Mouse (Mus musculus) left cerebral cortex, adult 18-20 months (tissue): ENCODE data around the gene Ripk1. TPM values are rescaled to one million over a fixed set of nuclear protein-coding genes. Genes with fewer than 3 reads are reported as not detected.

Experiments used
- DNase-seq, 2 experiments: peaks; one replicate each; pipeline ENCODE4 v3.0.0; 2021 to 2022; ENCODE audit warnings: low spot score in 2 of 2, mixed read lengths in 1 of 2
- long read RNA-seq, 2 experiments: library from polyadenylated mRNA; stranded (forward); transcript quantifications; one replicate each; pipeline ENCODE4 v2.0.0; 2021
- total RNA-seq, 2 experiments: library from RNA; stranded (reverse); gene quantifications; 2 replicates each; pipeline ENCODE4 v1.2.3; 2021

Ripk1 gene
- 1 to 10 TPM; 5.2 to 5.8 TPM for total RNA-seq
- long read RNA-seq, experiment 1, partial matches to known transcripts = 0 of 4 reads
- long read RNA-seq, experiment 1, other reads (novel, unspliced or antisense) = 1 of 4 reads
- long read RNA-seq, experiment 2, partial matches to known transcripts = 0 of 4 reads
- long read RNA-seq, experiment 2, other reads (novel, unspliced or antisense) = 1 of 4 reads

GRCm38 (mm10) chr13:34002058-34003006, at the start of gene Ripk1, which contains the start of gene Serpinb6a:
Ripk1 (plus strand) TSS chr13:34002363.
Serpinb6a (minus strand) TSS chr13:34002794.
- peak; percentile 86 to 90 for DNase-seq

DNA sequence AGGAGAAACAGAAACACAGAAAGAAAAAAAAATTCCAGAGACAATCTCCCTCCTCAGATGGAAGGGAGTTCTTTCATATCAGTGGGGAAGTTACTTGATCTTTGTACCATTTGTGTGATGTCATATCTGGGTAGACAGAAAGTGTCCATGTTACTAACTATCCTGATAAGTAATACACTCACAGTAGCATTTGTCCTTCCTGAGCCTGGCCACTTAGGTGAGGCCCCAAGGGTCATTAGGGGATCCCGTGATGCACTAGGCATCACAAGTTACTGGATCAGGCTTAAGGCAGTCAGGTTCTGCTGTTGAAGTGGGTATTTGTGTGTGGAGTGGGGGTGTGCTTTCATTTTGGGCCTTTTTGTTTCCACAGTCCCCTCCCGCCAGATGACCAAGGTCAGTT, 49.2 kb upstream of the Ripk1 start:
- no peak for DNase-seq

DNA sequence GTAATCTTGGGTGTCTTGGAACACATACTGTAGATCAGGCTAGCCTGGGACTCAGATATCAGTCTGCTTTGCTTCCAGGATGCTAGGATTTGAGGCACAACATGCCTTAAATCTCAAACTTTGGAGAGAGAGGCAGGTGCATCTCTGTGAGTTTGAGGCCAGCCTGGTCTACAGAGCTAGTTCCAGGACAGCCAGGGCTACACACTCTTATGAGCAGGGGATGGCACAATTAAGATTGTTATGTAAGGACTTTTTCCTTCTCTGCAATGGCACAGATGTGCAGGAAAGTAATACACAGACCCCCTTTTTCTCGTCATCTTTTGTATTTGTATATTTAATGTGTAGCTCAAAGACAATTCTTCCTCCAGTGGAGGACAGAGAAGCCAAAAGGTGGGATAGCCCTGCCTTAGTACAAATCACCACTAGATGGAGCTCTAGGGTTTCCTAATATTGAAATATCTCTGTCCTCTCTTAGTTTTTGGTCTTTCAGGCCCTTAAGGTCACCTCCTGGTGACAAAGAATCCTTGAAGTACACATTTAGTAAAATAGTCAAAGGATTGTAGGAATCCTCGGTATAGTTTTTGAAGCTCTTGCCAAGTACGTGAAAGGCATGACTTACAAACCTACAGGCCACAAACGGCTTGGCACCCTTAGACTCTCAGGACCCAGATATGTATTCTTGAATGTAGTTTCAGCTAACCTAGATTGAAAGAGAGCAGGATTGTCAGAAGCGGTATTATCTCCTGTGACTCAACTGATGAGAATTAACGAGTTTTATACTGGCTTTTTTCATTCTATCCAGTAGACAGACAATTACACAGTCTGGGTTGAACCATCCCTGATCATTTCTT, 45.4 kb upstream of the Ripk1 start:
- peak in 1 of 2 experiments; percentile 38 for DNase-seq

DNA sequence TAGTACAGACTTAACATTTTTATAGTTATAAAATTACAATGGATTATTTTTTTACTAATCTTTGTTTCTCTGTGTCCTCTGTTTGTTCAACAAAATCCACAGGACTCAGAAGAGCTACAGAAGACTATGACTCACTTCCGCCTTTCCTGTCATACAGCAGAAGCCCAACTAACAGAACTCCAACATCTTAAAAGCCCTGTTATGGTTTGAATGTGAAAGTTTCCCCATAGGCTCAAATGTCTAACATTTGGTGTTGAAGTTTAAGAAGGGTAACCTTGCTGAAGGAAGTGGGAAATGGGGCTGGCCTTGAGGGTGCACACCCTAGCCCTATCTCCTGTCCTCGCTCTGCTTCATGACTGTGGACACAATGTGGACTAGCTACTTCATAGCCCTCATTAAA, 42.4 kb upstream of the Ripk1 start:
- no peak for DNase-seq

- DNase-seq = peak; percentile 40 to 58
These were observed 37.7 kb upstream of the Ripk1 start, which contains the start of gene Nqo2 for GRCm38 (mm10) chr13:33964206-33965046. Nqo2 (plus strand) TSS chr13:33964687.

GRCm38 (mm10) chr13:33965056-33966024, 36.8 kb upstream of the Ripk1 start:
- no peak for DNase-seq

DNA sequence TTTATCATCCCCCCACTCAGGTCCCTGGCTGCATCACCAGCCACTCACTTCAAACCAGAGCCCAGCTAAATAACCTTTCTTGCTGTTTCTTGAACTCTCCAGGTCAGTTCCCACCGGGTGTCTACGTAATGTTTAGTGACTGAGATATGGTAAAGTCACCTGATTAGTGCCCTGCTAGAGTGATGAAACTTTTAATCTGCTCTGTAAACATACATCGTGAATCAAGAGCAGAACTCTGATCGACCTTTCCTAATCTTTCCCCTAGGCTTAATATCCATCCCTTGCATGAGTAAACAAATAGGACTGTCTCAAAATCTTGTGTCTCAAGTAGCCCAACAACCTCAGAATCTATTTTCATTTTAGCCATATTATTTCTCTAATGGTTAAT, 36.1 kb upstream of the Ripk1 start:
- no peak for DNase-seq

GRCm38 (mm10) chr13:33966574-33966973, 35.6 kb upstream of the Ripk1 start:
- DNase-seq = no peak

DNA sequence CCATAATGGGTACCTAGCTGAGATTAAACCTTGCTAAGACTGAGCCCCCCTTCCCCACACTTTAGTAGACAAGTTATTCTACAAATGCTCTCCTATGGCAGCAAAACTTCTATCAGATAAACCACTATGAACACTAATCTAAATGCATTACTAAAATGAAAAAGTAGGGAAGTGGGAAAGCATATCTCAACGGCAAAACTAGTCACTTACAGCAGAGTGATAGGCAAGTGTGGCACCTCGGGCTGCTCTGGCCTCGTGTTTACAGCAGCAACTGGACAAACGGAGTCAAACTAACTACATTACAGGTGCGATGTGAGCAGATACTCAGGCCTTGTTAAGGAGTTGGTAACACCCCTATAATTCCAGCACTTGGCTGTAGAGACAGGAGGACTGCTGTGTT, 12.5 kb upstream of the Ripk1 start:
- DNase-seq = no peak

DNA sequence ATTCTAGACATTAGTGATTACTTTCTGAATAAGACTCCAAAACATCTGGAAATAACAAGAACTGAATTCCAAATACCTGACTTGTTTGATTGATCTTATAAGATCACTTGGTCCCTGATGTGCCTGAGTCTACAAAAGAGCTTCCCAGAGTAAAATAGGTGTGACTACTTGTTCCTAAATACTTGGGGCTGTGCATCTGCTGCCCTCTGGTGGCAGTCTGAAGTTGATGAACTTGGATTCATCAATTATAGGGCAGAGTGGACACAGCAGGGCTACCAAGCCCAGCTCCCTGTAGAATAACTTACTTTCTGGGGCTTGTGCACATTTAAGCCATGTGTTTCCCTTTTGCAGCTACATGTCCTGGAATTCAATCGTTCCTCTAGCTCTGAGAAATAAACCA, 7.0 kb upstream of the Ripk1 start:
- peak; percentile 68 to 74 for DNase-seq

GRCm38 (mm10) chr13:34003058-34003457, 895 bp downstream of the Ripk1 start:
- peak in 1 of 2 experiments; percentile 3 for DNase-seq

- no peak for DNase-seq
These were observed 5.1 kb downstream of the Ripk1 start for GRCm38 (mm10) chr13:34007234-34007633.

DNA sequence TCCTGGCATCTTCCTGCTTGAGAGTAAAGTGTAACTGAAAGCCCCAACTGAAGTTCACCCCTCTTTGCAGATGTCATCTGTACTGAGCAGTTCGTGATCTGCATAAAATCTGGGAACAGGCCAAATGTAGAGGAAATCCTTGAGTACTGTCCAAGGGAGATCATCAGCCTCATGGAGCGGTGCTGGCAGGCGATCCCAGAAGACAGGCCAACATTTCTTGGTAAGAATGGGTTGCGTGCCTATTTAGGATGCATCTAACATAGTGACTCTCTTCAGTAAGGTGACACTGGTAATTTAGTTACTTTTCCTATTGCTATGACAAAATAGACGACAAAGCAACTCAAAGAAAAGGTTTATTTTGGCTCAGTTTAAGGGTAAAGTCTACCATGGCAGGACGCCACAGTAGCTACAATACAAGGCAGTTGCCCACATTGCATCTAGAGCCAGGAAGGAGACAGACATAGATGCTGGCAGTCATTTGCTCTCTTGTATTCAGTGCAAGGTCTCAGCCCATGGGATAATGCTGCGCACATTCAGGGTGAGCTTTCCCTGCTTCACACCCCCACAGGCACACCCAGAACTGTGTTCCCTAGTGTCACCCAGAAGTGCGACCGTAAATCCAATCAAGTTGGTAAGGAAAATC, 14.9 kb downstream of the Ripk1 start:
- DNase-seq = no peak

GRCm38 (mm10) chr13:34018521-34018920, 16.4 kb downstream of the Ripk1 start:
- DNase-seq = no peak

DNA sequence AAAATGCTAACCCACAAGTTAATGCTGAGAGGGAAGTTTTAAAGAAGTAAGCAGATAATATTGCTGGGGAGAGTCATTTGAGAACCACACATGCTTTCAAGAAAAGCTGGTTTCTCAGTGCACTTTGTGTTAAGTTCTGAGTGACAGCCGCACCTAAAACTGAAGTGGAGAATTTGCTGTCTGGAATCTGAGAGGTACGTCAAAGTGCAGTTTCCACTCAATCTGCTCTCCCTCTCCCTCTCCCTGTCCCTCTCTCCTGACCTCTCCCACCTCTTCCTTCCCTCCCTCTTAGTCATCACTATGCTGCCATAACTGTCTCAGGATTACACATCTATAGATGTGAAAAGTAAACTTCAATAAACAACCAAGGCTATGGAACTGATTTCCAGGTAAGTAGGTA, 19.8 kb downstream of the Ripk1 start:
- DNase-seq = no peak

GRCm38 (mm10) chr13:34032041-34032440, 29.9 kb downstream of the Ripk1 start:
- DNase-seq = no peak

DNA sequence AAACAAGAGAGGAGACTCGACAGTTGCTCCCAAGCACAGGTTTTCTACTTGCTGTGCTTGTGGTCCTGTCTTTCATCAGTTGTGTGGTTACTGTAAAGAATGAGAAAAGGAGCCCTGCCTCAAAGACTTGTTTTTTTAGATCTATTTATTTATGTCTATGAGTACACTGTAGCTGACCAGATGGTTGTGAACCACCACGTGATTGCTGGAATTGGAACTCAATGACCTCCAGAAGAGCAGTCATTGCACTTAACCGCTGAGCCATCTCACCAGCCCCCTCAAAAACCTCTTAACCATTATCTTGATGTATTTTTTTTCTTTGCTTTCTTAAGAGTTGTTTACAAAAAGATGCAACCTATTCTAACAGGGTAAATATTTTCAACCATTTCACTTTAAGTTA, 33.3 kb downstream of the Ripk1 start:
- no peak for DNase-seq

DNA sequence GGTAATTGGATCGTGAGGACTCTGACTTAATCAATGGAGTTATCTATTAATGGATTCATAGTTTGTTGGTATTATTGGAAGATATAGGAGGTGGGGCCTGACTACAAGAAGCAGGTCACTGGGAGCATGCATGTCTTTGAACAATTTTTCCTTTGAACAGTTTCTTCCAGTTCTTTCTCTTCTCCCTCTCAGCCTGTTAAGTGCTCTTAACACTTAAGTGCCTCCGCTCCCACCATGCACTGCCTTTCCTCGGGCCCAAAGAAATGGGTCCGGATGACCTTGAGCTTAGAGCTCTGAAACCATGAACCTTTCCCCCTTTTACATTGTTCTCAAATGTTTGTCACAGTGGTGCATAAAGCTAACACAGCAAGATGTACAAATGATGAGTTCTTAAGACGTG, 34.6 kb downstream of the Ripk1 start:
- DNase-seq = no peak
